Mouse (Mus musculus): ENCODE results near the gene Cfap36.

GRCm38 (mm10) chr11:29247725-29248124, 516 bp upstream of the Cfap36 start:
- TF ChIP-seq EP300 (IDR thresholded peaks at IDR 0.05; ENCODE audit: insufficient read depth, low read depth, low read length) (no peak), CTCF (IDR thresholded peaks at IDR 0.05) (no peak)

Data from heart, adult 2 months (tissue).